Mouse (Mus musculus) gastrocnemius, adult 18-20 months (tissue): ENCODE results near the gene Ngrn. TPM values are rescaled to one million over a fixed set of nuclear protein-coding genes. Genes with fewer than 3 reads are reported as not detected.

Source experiments
- DNase-seq: peaks from one replicate; pipeline ENCODE4 v3.0.0; 2021; ENCODE audit warnings: low spot score
- total RNA-seq, 2 experiments: library from RNA; stranded (reverse); gene quantifications; 2 replicates each; pipeline ENCODE4 v1.2.3; 2021

The Ngrn gene
- total RNA-seq, 2 experiments from 2014 or later, result 20.7 to 22.5 TPM

- no peak for DNase-seq
Observed at GRCm38 (mm10) chr7:80301522-80301921, 40.5 kb downstream of the Ngrn start.

- no peak for DNase-seq
Observed at GRCm38 (mm10) chr7:80307766-80308165, 46.8 kb downstream of the Ngrn start.

GRCm38 (mm10) chr7:80310771-80311170 lies 49.8 kb downstream of the Ngrn start:
- DNase-seq, result no peak

Other genes starting within 250 kb of the Ngrn start
- gene Zfp710, start 236.4 kb upstream of the Ngrn start, total RNA-seq, result 10 to 100 TPM; 21.1 to 31.3 TPM
- gene Idh2, start 145.8 kb upstream of the Ngrn start, total RNA-seq, result 100 to 1,000 TPM; 317 to 516 TPM
- gene Sema4b, start 74.4 kb upstream of the Ngrn start, total RNA-seq, result 1 to 10 TPM; 1.2 to 1.7 TPM
- gene Cib1, start 28.4 kb upstream of the Ngrn start, total RNA-seq, result 1 to 10 TPM; 5.2 to 8.8 TPM
- gene Gdpgp1, start 28.4 kb upstream of the Ngrn start, total RNA-seq, result under 1 TPM; 0.81 to 0.91 TPM
- gene Ttll13, start 14.8 kb upstream of the Ngrn start, total RNA-seq, result under 1 TPM in 1 of 2 experiments, not detected in 1; 0.18 TPM
- gene Vps33b, start 8.4 kb downstream of the Ngrn start, total RNA-seq, result 1 to 10 TPM; 2.7 to 3.0 TPM
- under 1 TPM in 1 of 2 experiments, not detected in 1; 0.19 TPM for gene Prc1, start 33.2 kb downstream of the Ngrn start, total RNA-seq
- gene Rccd1, start 63.2 kb downstream of the Ngrn start, total RNA-seq, result 1 to 10 TPM; 6.7 to 7.8 TPM
- gene Unc45a, start 79.8 kb downstream of the Ngrn start, total RNA-seq, result 10 to 100 TPM in 1 of 2 experiments, 1 to 10 TPM in 1; 9.9 to 10.1 TPM
- gene Hddc3, start 81.9 kb downstream of the Ngrn start, total RNA-seq, result 10 to 100 TPM; 28.8 to 31.7 TPM
- 100 to 1,000 TPM; 132 to 136 TPM for gene Man2a2, start 110.2 kb downstream of the Ngrn start, total RNA-seq
- gene Fes, start 126.7 kb downstream of the Ngrn start, total RNA-seq, result 1 to 10 TPM; 2.0 to 3.5 TPM
- gene Furin, start 144.2 kb downstream of the Ngrn start, total RNA-seq, result 10 to 100 TPM; 52.8 to 53.9 TPM